Mouse (Mus musculus): ENCODE measurements around the gene Nme4. TPM values are rescaled to one million over a fixed set of nuclear protein-coding genes. Genes with fewer than 3 reads are reported as not detected.

Nme4 gene
- total and polyA plus RNA-seq, 3 experiments = 0.46 to 0.56 (median 0.47) TPM

- Histone ChIP-seq H3K79me2 (replicated peaks; ENCODE audit: control insufficient read depth, extremely low read depth, insufficient read depth, poor library complexity, severe bottlenecking) (peaks cover 28% of the 10 kb centered on the region), H3K27me3 (replicated peaks) (no peaks in the 10 kb centered on the region), H3K27ac (ENCODE audit: insufficient read depth, low read depth) (no peak overlapping the region), H3K4me2 (ENCODE audit: insufficient read depth, low read depth, poor library complexity, severe bottlenecking) (no peak overlapping the region), H3K9me3 (replicated peaks; ENCODE audit: low read length) (no peaks in the 10 kb centered on the region), H3K4me3 (replicated peaks in 1 of 3; ENCODE audit: low read depth in 2 of 3, low read length in 2 of 3, poor library complexity in 1 of 3) (no peak overlapping the region), H3K36me3 (replicated peaks in 1 of 2; ENCODE audit: control insufficient read depth in 1 of 2, insufficient read depth in 1 of 2, low read length in 1 of 2) (peaks cover 0 to 32% of the 10 kb centered on the region in 2 experiments), H3K4me1 (ENCODE audit: control insufficient read depth in 1 of 2, insufficient read depth in 2 of 2) (peaks cover 9 to 35% of the 10 kb centered on the region in 2 experiments), H3K9ac (ENCODE audit: insufficient read depth, low read depth) (0 out of 2 replicates have a peak overlapping the region, but pooled peaks have one; percentile 48)
- TF ChIP-seq POLR2AphosphoS2 (IDR thresholded peaks at IDR 0.05; ENCODE audit: low read depth, low read length) (no peak), TBP (conservative IDR thresholded peaks at IDR 0.05; ENCODE audit: low read depth, low read length) (no peak), ELF1 (IDR thresholded peaks at IDR 0.05; ENCODE audit: low read depth, low read length) (no peak), CHD1 (IDR thresholded peaks at IDR 0.05; ENCODE audit: low read depth, low read length) (no peak), IRF4 (IDR thresholded peaks at IDR 0.05; ENCODE audit: low read depth, low read length) (no peak), MXI1 (IDR thresholded peaks at IDR 0.05; ENCODE audit: low read depth, low read length) (no peak), CHD2 (IDR thresholded peaks at IDR 0.05; ENCODE audit: low read length) (no peak), E2F4 (IDR thresholded peaks at IDR 0.05; ENCODE audit: insufficient replicate concordance, low read depth, low read length) (no peak), ETS1 (conservative IDR thresholded peaks at IDR 0.05; ENCODE audit: low read depth, low read length) (no peak), ZMIZ1 (IDR thresholded peaks at IDR 0.05; ENCODE audit: low read depth, low read length) (no peak), MAZ (IDR thresholded peaks at IDR 0.05; ENCODE audit: low read depth, low read length) (no peak), CTCF (conservative IDR thresholded peaks at IDR 0.05 in 1 of 2, IDR thresholded peaks at IDR 0.05 in 1 of 2; ENCODE audit: low read depth in 2 of 2, low read length in 2 of 2) (no peak), MYC (IDR thresholded peaks at IDR 0.05; ENCODE audit: low read depth, low read length) (no peak), RAD21 (IDR thresholded peaks at IDR 0.05; ENCODE audit: low read depth, low read length) (no peak), ZKSCAN1 (IDR thresholded peaks at IDR 0.05; ENCODE audit: borderline replicate concordance, low read depth, low read length) (no peak), MAX (IDR thresholded peaks at IDR 0.05; ENCODE audit: low read length) (no peak), USF2 (conservative IDR thresholded peaks at IDR 0.05; ENCODE audit: low read depth, low read length) (no peak), SMC3 (IDR thresholded peaks at IDR 0.05; ENCODE audit: low read depth, low read length) (no peak)
- in situ Hi-C loops (cut with MboI; ENCODE audit: low pct_ligation_motif_present, low pct_unique_long_range_greater_than_20kb, low sequenced_read_pairs) = no loop called here
- dilution Hi-C loops (cut with MboI; ENCODE audit: extremely low pct_ligation_motif_present, extremely low pct_unique_long_range_greater_than_20kb, low sequenced_read_pairs) = no loop called here
- no peak for DNase-seq (ENCODE audit: extremely low read depth)
These were observed 41.8 kb upstream of the Nme4 start for GRCm38 (mm10) chr17:26137106-26137750.

Data from CH12.LX (cell line).